Mouse (Mus musculus) heart, adult 2 months (tissue): Measurements from ENCODE around the gene Slc39a13.

ENCODE experiments used
- CTCF ChIP-seq: fragments of 200-600 bp; IDR thresholded peaks from 2 replicates; pipeline ENCODE4 v1.8.1; 2022; ENCODE audit warnings: antibody characterized with exemption, mild to moderate bottlenecking, moderate library complexity
- EP300 ChIP-seq: fragments of 200-500 bp; IDR thresholded peaks from 2 replicates; pipeline ENCODE4 v1.6.1; 2011; ENCODE audit warnings: low read depth, low read length, control low read depth; ENCODE audit not compliant: insufficient read depth
- POLR2A ChIP-seq: fragments of 200-500 bp; IDR thresholded peaks from 2 replicates; pipeline ENCODE4 v1.6.1; 2011; ENCODE audit warnings: mild to moderate bottlenecking, low read depth, low read length, control low read depth; ENCODE audit not compliant: insufficient read depth

DNA sequence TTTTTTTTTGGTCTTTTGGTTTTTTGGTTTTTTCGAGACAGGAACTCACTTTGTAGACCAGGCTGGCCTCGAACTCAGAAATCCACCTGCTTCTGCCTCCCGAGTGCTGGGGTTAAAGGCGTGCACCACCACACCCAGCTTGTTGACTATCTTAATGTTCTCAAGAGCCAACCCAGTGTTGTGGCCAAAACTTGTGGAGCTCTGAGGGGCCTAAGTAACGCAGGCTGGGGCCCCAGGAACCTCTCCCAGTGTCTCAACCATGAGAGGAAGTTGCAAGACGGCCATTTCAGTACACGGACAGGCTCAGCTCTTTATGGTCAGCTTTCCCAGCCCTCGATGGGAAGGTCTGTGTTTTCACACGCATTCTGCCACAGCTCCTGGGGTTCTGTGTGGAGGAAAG lies 18.8 kb upstream of the Slc39a13 start:
- TF ChIP-seq CTCF (no peak), POLR2A (no peak), EP300 (no peak)
